Mouse (Mus musculus): ENCODE data around the gene Rpl18a.

DNA sequence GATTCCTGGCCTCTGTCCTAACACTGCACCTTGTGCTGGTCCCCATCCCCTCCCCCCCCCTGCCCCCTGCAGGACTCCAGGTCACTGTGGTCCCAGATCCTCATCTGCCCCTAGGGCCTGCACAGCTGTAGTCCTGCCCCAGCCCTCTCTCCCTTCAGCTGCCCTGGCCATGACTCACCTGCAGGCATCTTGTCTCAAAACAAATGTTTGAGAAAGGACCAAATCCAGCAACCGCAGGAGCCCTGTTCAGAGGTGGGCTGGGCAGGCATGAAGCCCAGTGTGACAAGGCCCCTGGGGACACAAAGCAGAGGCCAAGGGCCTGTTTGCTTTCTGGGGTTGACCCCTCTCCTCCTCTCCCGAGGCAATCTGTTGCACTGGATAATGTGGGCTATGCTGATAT, 19.0 kb downstream of the Rpl18a start:
- TF ChIP-seq CTCF (IDR thresholded peaks at IDR 0.05; ENCODE audit: low read depth, low read length) (no peak), POLR2A (IDR thresholded peaks at IDR 0.05; ENCODE audit: extremely low read depth, insufficient read depth, low read length) (no peak)
